Comparison of ENCODE assay signal across 8 mouse cellular contexts in genomic region chr15:79834130-79834880, GRCm38 (mm10). TPM values are rescaled to one million over a fixed set of nuclear protein-coding genes. Genes with fewer than 3 reads are reported as not detected.
DNase-seq lines count a peak whose midpoint lies in the region; ATAC-seq lines count a peak whose summit lies in the region.

Gene Npcd (minus strand): TSS chr15:79834237.
Gene Cbx6 (minus strand): TSS chr15:79834688.

- peak within 1 kb of the TSS; percentile 91 for H3K9ac ChIP-seq in hindbrain, embryonic 15.5 days

- under 1% methylated on average over 58 of the region's 58 CpGs for WGBS in hindbrain, embryonic 15.5 days

- H3K9me3 ChIP-seq in hindbrain, embryonic 15.5 days = no peaks in the 10 kb centered on the region

- peak within 1 kb of the TSS; percentile 99 for H3K27ac ChIP-seq in hindbrain, embryonic 15.5 days (replicated peaks)

- H3K4me2 ChIP-seq in hindbrain, embryonic 15.5 days = peak within 1 kb of the TSS; percentile 97

- 0 out of 2 replicates have a peak, but pooled peaks cover 4% of the 10 kb centered on the region for H3K36me3 ChIP-seq in hindbrain, embryonic 15.5 days

- H3K27me3 ChIP-seq in hindbrain, embryonic 15.5 days = no peaks in the 10 kb centered on the region

- H3K4me3 ChIP-seq in hindbrain, embryonic 15.5 days = peak within 1 kb of the TSS; percentile 91

- peaks cover 50% of the 10 kb centered on the region for H3K4me1 ChIP-seq in hindbrain, embryonic 15.5 days (replicated peaks)

- peak; percentile 93 for ATAC-seq in hindbrain, embryonic 15.5 days (ENCODE audit: low FRiP score, low read depth)

- peak; percentile 77 for DNase-seq in WW6 (ENCODE audit: low read depth, low spot score)
- peak; percentile 96 to 99 for DNase-seq in cerebellum, postnatal 36 days
- peak; percentile 97 to 98 for DNase-seq in frontal cortex, postnatal 36 days (ENCODE audit: low spot score in 2 of 2)
- DNase-seq in left cerebral cortex, adult 11 months (ENCODE audit: low spot score) = peak; percentile 97
- peak; percentile 96 for DNase-seq in lung, postnatal 36 days
- DNase-seq in retina, postnatal 7 days (ENCODE audit: low read depth, low spot score) = peak; percentile 93
- peak; percentile 89 to 90 for DNase-seq in urinary bladder, adult 18-20 months (ENCODE audit: low spot score in 2 of 2)

RNA-seq across cellular contexts. Expression of gene Npcd, which starts in this region (rescaled TPM):
- polyA plus RNA-seq in hindbrain, embryonic 15.5 days (2015; fragmentation: Nextera tagmentation; extraction: Ambion mirVana) = 0.44 TPM in 1 of 2 replicates, not detected in the other

RNA-seq across cellular contexts. Expression of gene Cbx6, which starts in this region (rescaled TPM):
- 60.8 and 64.5 TPM in 2 replicates for polyA plus RNA-seq in hindbrain, embryonic 15.5 days (2015; fragmentation: Nextera tagmentation; extraction: Ambion mirVana)

Comparison
In these comparisons a context has a peak if more than half of its experiments do, and no peak if none do; other contexts are left out.
1. Peak in every context shown above with its lines: DNase-seq, ATAC-seq, H3K4me3 ChIP-seq and H3K27ac ChIP-seq.